Mouse (Mus musculus) small intestine, adult 2 months (tissue): ENCODE data around the gene Abhd8.

Experiments used
- CTCF ChIP-seq: fragments of 200-500 bp; IDR thresholded peaks from 2 replicates; pipeline ENCODE4 v1.5.1; 2012; ENCODE audit warnings: low read depth, mild to moderate bottlenecking, control low read depth, inconsistent platforms, low read length, moderate library complexity, mixed read lengths; ENCODE audit not compliant: insufficient replicate concordance, insufficient read length; ENCODE audit errors: extremely low read depth
- POLR2A ChIP-seq: fragments of 200-500 bp; IDR thresholded peaks from 2 replicates; pipeline ENCODE4 v1.6.1; 2012; ENCODE audit warnings: low read depth, mild to moderate bottlenecking, control low read depth, inconsistent platforms, low read length, moderate library complexity

DNA sequence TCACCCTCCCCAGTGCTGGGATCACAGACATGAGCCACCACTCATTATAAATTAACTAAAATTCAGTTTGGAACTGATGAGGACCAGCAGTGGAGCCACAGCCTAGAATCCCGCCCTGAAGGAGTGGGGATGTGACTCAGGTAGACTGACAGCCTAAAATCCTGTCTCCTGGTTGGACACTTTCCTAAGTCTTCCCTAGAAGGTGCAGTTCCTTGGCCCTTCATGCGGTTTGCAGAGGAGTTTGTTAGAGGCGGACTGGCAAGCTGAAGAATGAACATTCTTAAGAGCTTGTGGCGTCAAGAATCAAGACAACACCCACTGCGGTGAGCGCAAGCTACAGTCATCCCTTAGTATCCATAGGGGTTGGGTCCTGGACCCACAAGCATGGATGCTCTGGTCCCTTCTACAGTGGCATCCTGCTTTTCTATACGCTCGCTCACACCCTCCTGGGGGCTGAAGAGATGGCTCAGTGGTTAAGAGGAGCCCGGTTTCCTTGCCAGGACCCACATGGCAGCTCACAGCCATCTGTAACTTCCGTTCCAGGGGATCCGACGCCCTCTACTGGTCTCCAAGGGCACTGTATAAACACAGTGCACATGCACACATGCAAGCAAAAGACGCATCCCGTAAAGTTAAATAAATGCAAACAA is 13.9 kb upstream of the Abhd8 start:
- TF ChIP-seq CTCF (peak; percentile 55; the same call in 1 of the 2 replicates), POLR2A (no peak)
